Mouse (Mus musculus) kidney, embryonic 15.5 days (tissue): Measurements from ENCODE around the gene Myt1l. TPM values are rescaled to one million over a fixed set of nuclear protein-coding genes. Genes with fewer than 3 reads are reported as not detected.

Experiments used
- ATAC-seq: fragments of 200-750 bp; cut with Nextera tagmentation; replicated peaks from 2 replicates; pipeline ENCODE4 v1.8.0; 2017; ENCODE audit warnings: moderate TSS enrichment; ENCODE audit not compliant: low FRiP score
- H3K27ac ChIP-seq: fragments of 300-500 bp; sonication (generic); 2 replicates; pipeline ENCODE4 v1.5.1; 2015; ENCODE audit warnings: mild to moderate bottlenecking, inconsistent platforms
- H3K27me3 ChIP-seq: fragments of 300-500 bp; sonication (generic); 2 replicates; pipeline ENCODE4 v1.6.1; 2015; ENCODE audit warnings: inconsistent platforms
- H3K36me3 ChIP-seq: fragments of 300-500 bp; sonication (generic); 2 replicates; pipeline ENCODE4 v1.6.1; 2015; ENCODE audit warnings: inconsistent platforms
- H3K4me1 ChIP-seq: fragments of 300-500 bp; sonication (generic); 2 replicates; pipeline ENCODE4 v1.6.1; 2015; ENCODE audit warnings: inconsistent platforms
- H3K4me2 ChIP-seq: fragments of 300-500 bp; sonication (generic); 2 replicates; pipeline ENCODE4 v1.6.1; 2015; ENCODE audit warnings: moderate library complexity, mild to moderate bottlenecking, inconsistent platforms
- H3K4me3 ChIP-seq: fragments of 300-500 bp; sonication (generic); replicated peaks from 2 replicates; pipeline ENCODE4 v1.5.1; 2015; ENCODE audit warnings: mild to moderate bottlenecking, inconsistent platforms
- H3K9ac ChIP-seq: fragments of 300-500 bp; sonication (generic); 2 replicates; pipeline ENCODE4 v1.6.1; 2015; ENCODE audit warnings: mild to moderate bottlenecking, inconsistent platforms
- H3K9me3 ChIP-seq: fragments of 300-500 bp; sonication (generic); replicated peaks from 2 replicates; pipeline ENCODE4 v1.6.1; 2016; ENCODE audit warnings: inconsistent platforms
- WGBS: fragments of 180-500 bp; shearing (Covaris S2); methylation state at CpG from one replicate; pipeline ENCODE4 v1.1.7; 2015; ENCODE audit warnings: mixed read lengths; 5-methylcytosine and 5-hydroxymethylcytosine counted together
- polyA plus RNA-seq: library from polyadenylated mRNA; unstranded; fragments of >200 nt; fragmentation: Nextera tagmentation; extraction: Ambion mirVana; gene quantifications from 2 replicates; pipeline ENCODE4 v1.2.1, GENCODE M21; 2015

Myt1l gene
- polyA plus RNA-seq, 1 experiment from 2014 or later, result 0.60 TPM

- H3K27ac ChIP-seq, result no peak overlapping the region
- no peak overlapping the region for H3K4me3 ChIP-seq
- no peak for ATAC-seq
- no peak overlapping the region for H3K4me2 ChIP-seq
- no peaks in the 10 kb centered on the region for H3K27me3 ChIP-seq
- WGBS, result 59% methylated on average over 5 of the region's 5 CpGs
- no peak overlapping the region for H3K9ac ChIP-seq
- peaks cover 51% of the 10 kb centered on the region for H3K4me1 ChIP-seq
- H3K9me3 ChIP-seq, result no peaks in the 10 kb centered on the region
- H3K36me3 ChIP-seq, result no peaks in the 10 kb centered on the region
Observed at GRCm38 (mm10) chr12:29958637-29959036, 430.5 kb downstream of the Myt1l start.

DNA sequence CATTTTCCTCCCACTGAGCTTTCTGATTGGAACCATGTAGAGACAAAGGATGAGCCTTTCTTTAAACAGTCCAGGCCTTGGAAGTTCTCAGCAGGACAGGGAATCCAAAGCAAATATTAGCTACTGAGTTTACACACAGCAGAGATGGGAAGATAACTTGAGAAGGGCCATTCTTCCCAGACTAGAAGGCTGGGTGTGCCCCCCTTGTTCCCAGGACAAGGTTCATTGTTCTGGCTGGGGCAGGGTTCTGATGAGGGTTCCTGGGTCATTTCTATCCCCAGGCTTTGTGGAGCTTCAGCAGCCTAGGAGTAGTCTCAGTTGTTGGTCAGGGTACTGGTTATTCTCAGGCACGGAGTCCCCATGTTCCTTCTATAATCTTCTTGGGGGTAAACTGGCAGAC lies 432.9 kb downstream of the Myt1l start:
- H3K9me3 ChIP-seq, result no peaks in the 10 kb centered on the region
- no peak overlapping the region for H3K9ac ChIP-seq
- no peak for ATAC-seq
- peaks cover 7% of the 10 kb centered on the region; the same call in 1 of the 2 replicates for H3K36me3 ChIP-seq
- no peak overlapping the region for H3K27ac ChIP-seq
- H3K4me2 ChIP-seq, result no peak overlapping the region
- no peaks in the 10 kb centered on the region for H3K27me3 ChIP-seq
- 87% methylated on average over 1 of the region's 1 CpGs for WGBS
- H3K4me3 ChIP-seq, result no peak overlapping the region
- peaks cover 41% of the 10 kb centered on the region for H3K4me1 ChIP-seq

DNA sequence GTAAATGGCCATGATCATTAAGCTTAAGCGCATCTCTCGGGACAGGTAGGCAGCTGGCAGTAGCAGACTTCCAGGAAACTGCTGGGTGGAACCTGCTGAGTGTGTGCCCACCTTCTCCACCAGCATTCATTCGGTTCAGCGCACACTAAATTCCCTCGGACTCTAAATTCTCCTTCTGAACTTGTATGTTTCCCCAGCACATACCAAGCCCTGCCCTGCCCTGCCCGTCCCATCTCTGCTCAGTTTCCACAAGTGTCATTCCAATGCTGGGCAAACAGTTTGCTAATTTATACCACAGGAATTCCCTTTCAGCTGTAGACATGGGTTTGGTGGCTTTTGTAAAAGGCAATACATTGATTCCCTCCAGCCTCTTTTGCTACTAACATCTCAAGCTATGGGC lies 436.8 kb downstream of the Myt1l start:
- peaks cover 7% of the 10 kb centered on the region; the same call in 1 of the 2 replicates for H3K36me3 ChIP-seq
- no peaks in the 10 kb centered on the region for H3K9me3 ChIP-seq
- no peaks in the 10 kb centered on the region for H3K27me3 ChIP-seq
- H3K9ac ChIP-seq, result no peak overlapping the region
- ATAC-seq, result no peak
- no peak overlapping the region for H3K27ac ChIP-seq
- no peak overlapping the region for H3K4me3 ChIP-seq
- no peak overlapping the region for H3K4me2 ChIP-seq
- 76% methylated on average over 6 of the region's 6 CpGs for WGBS
- peaks cover 15% of the 10 kb centered on the region for H3K4me1 ChIP-seq

- Histone ChIP-seq H3K27ac (no peak overlapping the region), H3K27me3 (no peaks in the 10 kb centered on the region), H3K9me3 (no peaks in the 10 kb centered on the region), H3K4me1 (peaks cover 14% of the 10 kb centered on the region), H3K4me2 (no peak overlapping the region), H3K4me3 (no peak overlapping the region), H3K9ac (no peak overlapping the region), H3K36me3 (peaks cover 31% of the 10 kb centered on the region)
- 77% methylated on average over 7 of the region's 7 CpGs for WGBS
- ATAC-seq, result no peak
Observed at GRCm38 (mm10) chr12:29971795-29972464, 443.7 kb downstream of the Myt1l start.

DNA sequence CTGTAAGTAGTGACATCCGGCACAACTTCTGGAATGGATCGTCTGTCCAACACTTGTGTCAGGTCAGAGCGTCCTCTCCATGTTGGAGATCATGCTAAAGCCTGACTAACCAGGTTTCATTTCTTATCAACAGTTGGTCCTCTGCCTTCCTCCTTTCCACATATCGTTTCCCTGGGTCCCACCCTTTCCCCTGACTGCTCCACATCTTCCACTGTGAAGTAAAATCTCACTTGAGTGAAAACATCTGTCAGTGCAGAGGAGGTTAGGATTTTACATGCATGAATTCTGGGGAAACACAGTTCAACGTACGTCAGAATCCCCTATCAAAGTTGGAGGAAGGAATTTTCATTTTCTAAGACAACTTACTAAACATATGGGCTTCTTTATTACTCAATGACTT lies 444.3 kb downstream of the Myt1l start:
- ATAC-seq, result no peak
- Histone ChIP-seq H3K27me3 (no peaks in the 10 kb centered on the region), H3K9me3 (no peaks in the 10 kb centered on the region), H3K4me3 (no peak overlapping the region), H3K36me3 (peaks cover 34% of the 10 kb centered on the region), H3K9ac (no peak overlapping the region), H3K27ac (no peak overlapping the region), H3K4me2 (no peak overlapping the region), H3K4me1 (peaks cover 14% of the 10 kb centered on the region)
- 58% methylated on average over 6 of the region's 6 CpGs for WGBS
